Mouse (Mus musculus): Measurements from ENCODE around the gene Ezh1. TPM values are rescaled to one million over a fixed set of nuclear protein-coding genes. Genes with fewer than 3 reads are reported as not detected.

Gene Ezh1
- polyA plus RNA-seq, 1 experiment from 2014 or later = 12.9 TPM

- no peak for DNase-seq (ENCODE audit: low spot score)
- Histone ChIP-seq H3K36me3 (0 out of 2 replicates have a peak, but pooled peaks cover 2% of the 10 kb centered on the region), H3K27ac (0 out of 2 replicates have a peak overlapping the region, but pooled peaks have one; percentile 78), H3K4me1 (peaks cover 88% of the 10 kb centered on the region), H3K4me3 (peak overlapping the region; percentile 51), H3K9me3 (no peaks in the 10 kb centered on the region), H3K27me3 (ENCODE audit: insufficient read depth, poor library complexity, severe bottlenecking) (peaks cover 75% of the 10 kb centered on the region)
- 4% methylated on average over 11 of the region's 11 CpGs for WGBS
Measured at GRCm38 (mm10) chr11:101173112-101173511, 53.2 kb downstream of the Ezh1 start.

GRCm38 (mm10) chr11:101172434-101172815, 53.8 kb downstream of the Ezh1 start:
- DNase-seq (ENCODE audit: low spot score) = no peak
- Histone ChIP-seq H3K4me3 (peak overlapping the region; percentile 76), H3K36me3 (peaks cover 9% of the 10 kb centered on the region; the same call in 1 of the 2 replicates), H3K4me1 (peaks cover 88% of the 10 kb centered on the region), H3K27ac (peak overlapping the region; percentile 88), H3K27me3 (ENCODE audit: insufficient read depth, poor library complexity, severe bottlenecking) (peaks cover 75% of the 10 kb centered on the region), H3K9me3 (no peaks in the 10 kb centered on the region)
- 8% methylated on average over 5 of the region's 5 CpGs for WGBS

- H3K9me3 ChIP-seq = no peaks in the 10 kb centered on the region
- peak overlapping the region; percentile 88 for H3K27ac ChIP-seq
- peaks cover 14% of the 10 kb centered on the region for H3K36me3 ChIP-seq
- peaks cover 83% of the 10 kb centered on the region for H3K4me1 ChIP-seq
- H3K4me3 ChIP-seq = peak overlapping the region; percentile 76
- peak; percentile 86 for DNase-seq (ENCODE audit: low spot score)
- H3K27me3 ChIP-seq (ENCODE audit: insufficient read depth, poor library complexity, severe bottlenecking) = peaks cover 75% of the 10 kb centered on the region
- WGBS = under 1% methylated on average over 31 of the region's 31 CpGs
Measured at GRCm38 (mm10) chr11:101171721-101172433, 54.4 kb downstream of the Ezh1 start.

GRCm38 (mm10) chr11:101170811-101171610, 55.3 kb downstream of the Ezh1 start, which contains the start of gene Plekhh3:
Gene Plekhh3, minus strand, starts transcription at chr11:101171351.
- H3K9me3 ChIP-seq = no peaks in the 10 kb centered on the region
- peak; percentile 99 for DNase-seq (ENCODE audit: low spot score)
- peak within 1 kb of the TSS; percentile 76 for H3K4me3 ChIP-seq
- peak within 1 kb of the TSS; percentile 88 for H3K27ac ChIP-seq
- WGBS = under 1% methylated on average over 50 of the region's 50 CpGs
- peaks cover 23% of the 10 kb centered on the region for H3K36me3 ChIP-seq
- peaks cover 75% of the 10 kb centered on the region for H3K27me3 ChIP-seq (ENCODE audit: insufficient read depth, poor library complexity, severe bottlenecking)
- H3K4me1 ChIP-seq = peaks cover 74% of the 10 kb centered on the region

- H3K27ac ChIP-seq = peak within 1 kb of the TSS; percentile 88
- peaks cover 73% of the 10 kb centered on the region for H3K4me1 ChIP-seq
- H3K27me3 ChIP-seq (ENCODE audit: insufficient read depth, poor library complexity, severe bottlenecking) = peaks cover 75% of the 10 kb centered on the region
- DNase-seq (ENCODE audit: low spot score) = no peak
- H3K36me3 ChIP-seq = peaks cover 23% of the 10 kb centered on the region
- peak within 1 kb of the TSS; percentile 76 for H3K4me3 ChIP-seq
- no peaks in the 10 kb centered on the region for H3K9me3 ChIP-seq
- under 1% methylated on average over 35 of the region's 35 CpGs for WGBS
Measured at GRCm38 (mm10) chr11:101170354-101170810, 55.9 kb downstream of the Ezh1 start, which contains the start of gene Cntnap1. Gene Cntnap1, plus strand, starts transcription at chr11:101170523.

GRCm38 (mm10) chr11:101169301-101170107, 56.8 kb downstream of the Ezh1 start:
- H3K9me3 ChIP-seq = no peaks in the 10 kb centered on the region
- peaks cover 73% of the 10 kb centered on the region for H3K4me1 ChIP-seq
- peak overlapping the region; percentile 76 for H3K4me3 ChIP-seq
- DNase-seq (ENCODE audit: low spot score) = no peak
- H3K27me3 ChIP-seq (ENCODE audit: insufficient read depth, poor library complexity, severe bottlenecking) = peaks cover 75% of the 10 kb centered on the region
- H3K27ac ChIP-seq = peak overlapping the region; percentile 43; the same call in 1 of the 2 replicates
- WGBS = 15% methylated on average over 17 of the region's 17 CpGs
- peaks cover 23% of the 10 kb centered on the region for H3K36me3 ChIP-seq

- no peak for DNase-seq (ENCODE audit: low spot score)
- Histone ChIP-seq H3K4me3 (no peak overlapping the region; the same call in 1 of the 2 replicates), H3K27me3 (ENCODE audit: insufficient read depth, poor library complexity, severe bottlenecking) (peaks cover 76% of the 10 kb centered on the region)
Measured at GRCm38 (mm10) chr11:101168301-101168980, 57.8 kb downstream of the Ezh1 start.

GRCm38 (mm10) chr11:101167963-101168300, 58.3 kb downstream of the Ezh1 start:
- H3K9me3 ChIP-seq = no peaks in the 10 kb centered on the region
- no peak overlapping the region for H3K4me3 ChIP-seq
- peaks cover 73% of the 10 kb centered on the region for H3K4me1 ChIP-seq
- 46% methylated on average over 8 of the region's 8 CpGs for WGBS
- DNase-seq (ENCODE audit: low spot score) = no peak
- H3K27me3 ChIP-seq (ENCODE audit: insufficient read depth, poor library complexity, severe bottlenecking) = peaks cover 76% of the 10 kb centered on the region
- peaks cover 37% of the 10 kb centered on the region for H3K36me3 ChIP-seq
- H3K27ac ChIP-seq = no peak overlapping the region

More at GRCm38 (mm10) chr11:101168301-101168980, 57.8 kb downstream of the Ezh1 start:
- Histone ChIP-seq H3K9me3 (no peaks in the 10 kb centered on the region), H3K27ac (no peak overlapping the region), H3K4me1 (peaks cover 73% of the 10 kb centered on the region), H3K36me3 (peaks cover 32% of the 10 kb centered on the region)
- WGBS = 71% methylated on average over 18 of the region's 18 CpGs

- Histone ChIP-seq H3K4me3 (no peak overlapping the region), H3K4me1 (peaks cover 72% of the 10 kb centered on the region), H3K27me3 (ENCODE audit: insufficient read depth, poor library complexity, severe bottlenecking) (peaks cover 80% of the 10 kb centered on the region), H3K36me3 (peaks cover 42% of the 10 kb centered on the region), H3K27ac (no peak overlapping the region), H3K9me3 (no peaks in the 10 kb centered on the region)
- WGBS = 47% methylated on average over 19 of the region's 19 CpGs
- DNase-seq (ENCODE audit: low spot score) = no peak
Measured at GRCm38 (mm10) chr11:101167211-101167962, 58.9 kb downstream of the Ezh1 start.

GRCm38 (mm10) chr11:101166357-101166756, 59.9 kb downstream of the Ezh1 start:
- H3K4me3 ChIP-seq = no peak overlapping the region
- no peak overlapping the region for H3K27ac ChIP-seq
- H3K27me3 ChIP-seq (ENCODE audit: insufficient read depth, poor library complexity, severe bottlenecking) = peaks cover 91% of the 10 kb centered on the region
- peaks cover 53% of the 10 kb centered on the region for H3K36me3 ChIP-seq
- H3K9me3 ChIP-seq = no peaks in the 10 kb centered on the region
- 67% methylated on average over 14 of the region's 14 CpGs for WGBS
- H3K4me1 ChIP-seq = peaks cover 62% of the 10 kb centered on the region
- DNase-seq (ENCODE audit: low spot score) = no peak

- DNase-seq (ENCODE audit: low spot score) = no peak
- WGBS = 16% methylated on average over 35 of the region's 35 CpGs
- Histone ChIP-seq H3K27me3 (ENCODE audit: insufficient read depth, poor library complexity, severe bottlenecking) (peaks cover 94% of the 10 kb centered on the region), H3K27ac (no peak overlapping the region), H3K36me3 (peaks cover 56% of the 10 kb centered on the region), H3K4me1 (peaks cover 51% of the 10 kb centered on the region), H3K9me3 (no peaks in the 10 kb centered on the region), H3K4me3 (peak overlapping the region; percentile 57)
Measured at GRCm38 (mm10) chr11:101164677-101165580, 61.3 kb downstream of the Ezh1 start.

Data from heart, embryonic 10.5 days (tissue).